Mouse (Mus musculus) heart, postnatal 0 days (tissue): ENCODE data around the gene Msl1. TPM values are rescaled to one million over a fixed set of nuclear protein-coding genes. Genes with fewer than 3 reads are reported as not detected.

Experiments
- ATAC-seq: fragments of 200-750 bp; cut with Nextera tagmentation; 2 replicates; pipeline ENCODE4 v1.8.0; 2017; ENCODE audit warnings: low read depth, moderate number of reproducible peaks, moderate library complexity; ENCODE audit not compliant: insufficient read depth
- DNase-seq: peaks from one replicate; pipeline ENCODE4 v3.0.0-alpha.2; 2016; ENCODE audit warnings: low spot score
- H3K27ac ChIP-seq: fragments of 300-500 bp; sonication (generic); 2 replicates; pipeline ENCODE4 v1.5.1; 2014; ENCODE audit warnings: low read depth, mild to moderate bottlenecking
- H3K27me3 ChIP-seq: fragments of 300-500 bp; sonication (generic); 2 replicates; pipeline ENCODE4 v1.6.1; 2014; ENCODE audit warnings: low read length, mixed read lengths; ENCODE audit not compliant: control insufficient read depth, insufficient read depth
- H3K36me3 ChIP-seq: fragments of 300-500 bp; sonication (generic); replicated peaks from 2 replicates; pipeline ENCODE4 v1.6.1; 2014; ENCODE audit warnings: low read length, mixed read lengths; ENCODE audit not compliant: control insufficient read depth, insufficient read depth
- H3K4me1 ChIP-seq: fragments of 300-500 bp; sonication (generic); 2 replicates; pipeline ENCODE4 v1.6.1; 2014; ENCODE audit warnings: antibody characterized with exemption; ENCODE audit not compliant: control insufficient read depth, insufficient read depth
- H3K4me2 ChIP-seq: fragments of 300-500 bp; sonication (generic); 2 replicates; pipeline ENCODE4 v1.6.1; 2014; ENCODE audit warnings: low read depth, mild to moderate bottlenecking, low read length, moderate library complexity
- H3K4me3 ChIP-seq: fragments of 300-500 bp; sonication (generic); 2 replicates; pipeline ENCODE4 v1.5.1; 2014; ENCODE audit warnings: low read depth, low read length
- H3K9ac ChIP-seq: fragments of 300-500 bp; sonication (generic); replicated peaks from 2 replicates; pipeline ENCODE4 v1.6.1; 2014; ENCODE audit warnings: low read depth, low read length, mixed read lengths
- H3K9me3 ChIP-seq: fragments of 300-500 bp; sonication (generic); replicated peaks from 2 replicates; pipeline ENCODE4 v1.6.1; 2016; ENCODE audit warnings: low read length; ENCODE audit not compliant: control insufficient read depth
- CTCF ChIP-seq: IDR thresholded peaks from 2 replicates; pipeline ENCODE4 v1.5.1; 2016; ENCODE audit warnings: antibody characterized with exemption, control low read depth, low read depth
- EP300 ChIP-seq: IDR thresholded peaks from 2 replicates; pipeline ENCODE4 v1.6.1; 2016; ENCODE audit warnings: antibody characterized with exemption, low read depth
- WGBS: fragments of 180-500 bp; shearing (Covaris S2); extraction: QIAGEN DNeasy Blood & Tissue Kit; methylation state at CpG from one replicate; pipeline ENCODE4 v1.1.7; 2014; 5-methylcytosine and 5-hydroxymethylcytosine counted together
- polyA plus RNA-seq: library from polyadenylated mRNA; unstranded; fragments of >200 nt; fragmentation: Nextera tagmentation; extraction: Ambion mirVana; gene quantifications from 2 replicates; pipeline ENCODE4 v1.2.1, GENCODE M21; 2015
- total RNA-seq: library from RNA; depleted of rRNA; stranded (reverse); fragments of >200 nt; gene quantifications from 2 replicates; pipeline ENCODE4 v1.2.3, GENCODE M21; 2014; ENCODE audit warnings: low replicate concordance

Msl1 gene
- total and polyA plus RNA-seq, 2 experiments from 2014 or later, result 12.6 to 54.6 TPM

DNA sequence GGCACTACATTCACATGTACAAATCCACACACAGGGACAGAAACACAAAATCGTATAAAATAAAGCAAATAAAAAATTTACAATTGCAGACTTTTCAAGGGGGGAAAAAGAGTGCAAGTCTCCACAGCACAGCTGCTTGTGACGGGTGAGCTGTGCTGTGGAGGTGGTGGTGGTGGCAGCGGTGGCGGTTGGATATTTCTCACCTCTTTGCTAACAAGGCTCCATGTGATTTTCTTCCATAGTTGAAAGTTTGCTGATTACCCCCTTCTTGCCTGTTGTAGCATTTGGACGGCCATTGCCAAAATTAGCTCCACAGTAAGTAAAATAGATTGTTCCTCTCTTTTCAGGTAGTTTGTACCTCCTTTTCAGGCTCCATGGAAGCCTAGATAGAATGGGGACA, 9.3 kb downstream of the Msl1 start, which contains the start of gene Casc3:
TSS of gene Casc3 (plus strand) at position 301 of the 400 bp plus-strand sequence.
- 92% methylated on average over 5 of the region's 5 CpGs for WGBS
- H3K27ac ChIP-seq, result peak within 1 kb of the TSS; percentile 46
- ATAC-seq (no peak), DNase-seq (no peak)
- no peak within 1 kb of the TSS for H3K4me3 ChIP-seq
- TF ChIP-seq EP300 (no peak), CTCF (no peak)
- H3K4me1 ChIP-seq, result peaks cover 12% of the 10 kb centered on the region; the same call in 1 of the 2 replicates
- H3K9ac ChIP-seq, result no peak within 1 kb of the TSS; the same call in 1 of the 2 replicates
- H3K4me2 ChIP-seq, result no peak within 1 kb of the TSS
- no peaks in the 10 kb centered on the region for H3K9me3 ChIP-seq
- peaks cover 72% of the 10 kb centered on the region for H3K36me3 ChIP-seq
- H3K27me3 ChIP-seq, result no peaks in the 10 kb centered on the region

DNA sequence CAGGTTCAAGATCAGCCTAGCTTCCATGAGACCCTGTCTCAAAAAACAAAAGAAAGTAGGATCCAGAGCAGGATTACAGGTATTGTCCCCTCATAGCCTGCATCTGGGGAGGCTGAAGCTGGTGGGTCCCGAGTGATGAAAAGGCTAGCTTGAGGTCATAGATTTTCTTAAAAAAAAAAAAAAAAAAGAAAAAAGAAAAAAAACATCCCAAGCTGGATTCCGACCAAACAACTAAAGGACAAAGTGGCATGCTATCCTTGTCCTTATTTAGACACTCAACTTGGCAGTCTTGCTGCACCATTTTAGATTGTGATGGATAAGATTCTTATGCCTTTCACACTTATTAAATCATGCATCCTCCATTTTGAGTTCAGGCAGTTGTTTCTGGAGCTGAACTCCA, 13.1 kb downstream of the Msl1 start:
- DNase-seq, result no peak
- H3K27ac ChIP-seq, result peak overlapping the region; percentile 94
- no peak for ATAC-seq
- TF ChIP-seq EP300, result no peak
- TF ChIP-seq CTCF, result no peak
- H3K9ac ChIP-seq, result no peak overlapping the region
- no peaks in the 10 kb centered on the region for H3K9me3 ChIP-seq
- no peaks in the 10 kb centered on the region for H3K27me3 ChIP-seq
- peaks cover 16% of the 10 kb centered on the region; the same call in 1 of the 2 replicates for H3K4me1 ChIP-seq
- peaks cover 59% of the 10 kb centered on the region for H3K36me3 ChIP-seq
- H3K4me2 ChIP-seq, result peak overlapping the region; percentile 74; the same call in 1 of the 2 replicates
- H3K4me3 ChIP-seq, result 0 out of 2 replicates have a peak overlapping the region, but pooled peaks have one; percentile 72
- 73% methylated on average over 2 of the region's 2 CpGs for WGBS

- ATAC-seq (peak; percentile 98), DNase-seq (peak; percentile 98)
- Histone ChIP-seq H3K4me3 (peak overlapping the region; percentile 72), H3K4me2 (peak overlapping the region; percentile 74), H3K4me1 (peaks cover 8% of the 10 kb centered on the region; the same call in 1 of the 2 replicates), H3K9me3 (no peaks in the 10 kb centered on the region), H3K36me3 (peaks cover 60% of the 10 kb centered on the region), H3K9ac (peak overlapping the region; percentile 71), H3K27me3 (no peaks in the 10 kb centered on the region), H3K27ac (peak overlapping the region; percentile 94)
- under 1% methylated on average over 47 of the region's 84 CpGs for WGBS
- TF ChIP-seq EP300 (peak; percentile 72; the same call in 1 of the 2 replicates), CTCF (no peak; the same call in 1 of the 2 replicates)
Measured at GRCm38 (mm10) chr11:98809457-98810290, 14.4 kb downstream of the Msl1 start.

DNA sequence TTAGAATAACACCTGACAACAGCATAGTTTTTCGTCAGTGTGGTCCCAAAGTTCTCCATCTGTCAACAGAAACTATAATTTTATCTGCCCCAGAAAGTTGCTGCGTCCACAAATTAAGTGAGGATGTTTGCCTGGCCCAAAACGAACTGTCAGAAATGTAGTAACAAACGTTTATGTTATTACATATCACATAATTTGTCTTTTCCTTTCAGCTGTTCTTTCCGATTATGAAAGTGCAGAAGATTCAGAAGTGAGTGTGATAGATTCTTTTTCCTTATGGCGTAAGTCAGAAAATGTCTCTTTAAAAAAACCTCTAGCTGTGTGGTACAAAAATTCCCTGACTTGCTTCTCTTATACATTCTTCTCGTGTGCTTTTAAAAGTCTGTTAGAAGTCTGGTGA, 15.4 kb downstream of the Msl1 start:
- WGBS, result 63% methylated on average over 7 of the region's 7 CpGs

GRCm38 (mm10) chr11:98816706-98817239, 21.5 kb downstream of the Msl1 start:
- ATAC-seq (no peak), DNase-seq (no peak)
- TF ChIP-seq CTCF (no peak), EP300 (no peak)
- H3K4me3 ChIP-seq, result no peak overlapping the region
- H3K27me3 ChIP-seq, result no peaks in the 10 kb centered on the region
- peaks cover 86% of the 10 kb centered on the region for H3K36me3 ChIP-seq
- no peak overlapping the region for H3K27ac ChIP-seq
- WGBS, result 83% methylated on average over 1 of the region's 1 CpGs
- H3K9ac ChIP-seq, result no peak overlapping the region
- no peaks in the 10 kb centered on the region for H3K9me3 ChIP-seq
- no peaks in the 10 kb centered on the region for H3K4me1 ChIP-seq
- H3K4me2 ChIP-seq, result no peak overlapping the region

More for the DNA sequence above, 15.4 kb downstream of the Msl1 start:
- Histone ChIP-seq H3K36me3 (peaks cover 58% of the 10 kb centered on the region), H3K9me3 (no peaks in the 10 kb centered on the region), H3K4me2 (peak overlapping the region; percentile 74), H3K4me3 (peak overlapping the region; percentile 72), H3K27ac (peak overlapping the region; percentile 94; the same call in 1 of the 2 replicates), H3K27me3 (no peaks in the 10 kb centered on the region), H3K9ac (peak overlapping the region; percentile 71; the same call in 1 of the 2 replicates), H3K4me1 (peaks cover 8% of the 10 kb centered on the region; the same call in 1 of the 2 replicates)
- TF ChIP-seq EP300 (no peak), CTCF (no peak)
- DNase-seq (no peak), ATAC-seq (no peak)
